Mouse (Mus musculus) liver, postnatal 0 days (tissue): ENCODE measurements around the gene Prss2. TPM values are rescaled to one million over a fixed set of nuclear protein-coding genes. Genes with fewer than 3 reads are reported as not detected.
A peak's percentile ranks its signal among the peaks of the same experiment; 100 is the strongest.

Experiments
- ATAC-seq: fragments of 200-750 bp; cut with Nextera tagmentation; 2 replicates; pipeline ENCODE4 v1.8.0; 2017; ENCODE audit warnings: mild to moderate bottlenecking, moderate library complexity
- DNase-seq: peaks from one replicate; pipeline ENCODE4 v3.0.0-alpha.2; 2016
- H3K27ac ChIP-seq: fragments of 300-500 bp; sonication (generic); 2 replicates; pipeline ENCODE4 v1.5.1; 2014; ENCODE audit warnings: antibody characterized with exemption, moderate library complexity, mild to moderate bottlenecking, low read depth
- H3K27me3 ChIP-seq: fragments of 300-500 bp; sonication (generic); 2 replicates; pipeline ENCODE4 v1.6.1; 2014; ENCODE audit warnings: low read length, control low read depth, mixed read lengths; ENCODE audit not compliant: insufficient read depth
- H3K36me3 ChIP-seq: fragments of 300-500 bp; sonication (generic); replicated peaks from 2 replicates; pipeline ENCODE4 v1.6.1; 2014; ENCODE audit warnings: mild to moderate bottlenecking, control low read depth, low read length, moderate library complexity, mixed read lengths; ENCODE audit not compliant: insufficient read depth
- H3K4me1 ChIP-seq: fragments of 300-500 bp; sonication (generic); 2 replicates; pipeline ENCODE4 v1.6.1; 2014; ENCODE audit warnings: antibody characterized with exemption, mild to moderate bottlenecking, control low read depth; ENCODE audit not compliant: insufficient read depth
- H3K4me2 ChIP-seq: fragments of 300-500 bp; sonication (generic); 2 replicates; pipeline ENCODE4 v1.6.1; 2014; ENCODE audit warnings: low read depth, mild to moderate bottlenecking, low read length, moderate library complexity, mixed read lengths
- H3K4me3 ChIP-seq: fragments of 300-500 bp; sonication (generic); 2 replicates; pipeline ENCODE4 v1.5.1; 2014; ENCODE audit warnings: low read depth, low read length
- H3K9ac ChIP-seq: fragments of 300-500 bp; sonication (generic); replicated peaks from 2 replicates; pipeline ENCODE4 v1.6.1; 2014; ENCODE audit warnings: mild to moderate bottlenecking, moderate library complexity
- H3K9me3 ChIP-seq: fragments of 300-500 bp; sonication (generic); 2 replicates; pipeline ENCODE4 v1.6.1; 2016; ENCODE audit warnings: mild to moderate bottlenecking, control low read depth, low read length, mixed read lengths
- CTCF ChIP-seq: sonication (generic); IDR thresholded peaks from 2 replicates; pipeline ENCODE4 v1.5.1; 2016; ENCODE audit warnings: antibody characterized with exemption, low read depth
- EP300 ChIP-seq: IDR thresholded peaks from 2 replicates; pipeline ENCODE4 v1.6.1; 2016; ENCODE audit warnings: antibody characterized with exemption, low read depth, mild to moderate bottlenecking
- WGBS: fragments of 180-500 bp; shearing (Covaris S2); extraction: QIAGEN DNeasy Blood & Tissue Kit; methylation state at CpG from one replicate; pipeline ENCODE4 v1.1.7; 2014; ENCODE audit not compliant: insufficient replicate concordance; 5-methylcytosine and 5-hydroxymethylcytosine counted together
- polyA plus RNA-seq: library from polyadenylated mRNA; unstranded; fragments of >200 nt; fragmentation: Nextera tagmentation; extraction: Ambion mirVana; gene quantifications from 2 replicates; pipeline ENCODE4 v1.2.1, GENCODE M21; 2015

Gene Prss2
- polyA plus RNA-seq, 1 experiment from 2014 or later = 0.18 TPM

- Histone ChIP-seq H3K36me3 (no peaks in the 10 kb centered on the region), H3K27me3 (no peaks in the 10 kb centered on the region), H3K9ac (no peak overlapping the region), H3K4me1 (no peaks in the 10 kb centered on the region), H3K4me3 (no peak overlapping the region), H3K9me3 (no peaks in the 10 kb centered on the region), H3K27ac (no peak overlapping the region), H3K4me2 (no peak overlapping the region)
- WGBS = 35% methylated on average over 3 of the region's 3 CpGs
- DNase-seq (no peak), ATAC-seq (no peak)
- TF ChIP-seq EP300 = no peak
- TF ChIP-seq CTCF = no peak
Observed at GRCm38 (mm10) chr6:41542983-41543382, 21.4 kb downstream of the Prss2 start.

- Histone ChIP-seq H3K4me1 (no peaks in the 10 kb centered on the region), H3K27me3 (no peaks in the 10 kb centered on the region), H3K9me3 (no peaks in the 10 kb centered on the region), H3K4me3 (no peak overlapping the region), H3K27ac (no peak overlapping the region), H3K36me3 (no peaks in the 10 kb centered on the region), H3K9ac (no peak overlapping the region), H3K4me2 (peak overlapping the region; percentile 36)
- TF ChIP-seq CTCF (no peak), EP300 (no peak)
- ATAC-seq (no peak), DNase-seq (no peak)
- 13% methylated on average over 28 of the region's 28 CpGs for WGBS
Observed at GRCm38 (mm10) chr6:41543411-41544050, 21.9 kb downstream of the Prss2 start.

GRCm38 (mm10) chr6:41544381-41544924 lies 22.9 kb downstream of the Prss2 start:
- no peak for TF ChIP-seq EP300
- TF ChIP-seq CTCF = no peak
- no peak for DNase-seq
- 71% methylated on average over 5 of the region's 5 CpGs for whole genome bisulfite sequencing
- H3K4me3 ChIP-seq = no peak overlapping the region
- H3K4me2 ChIP-seq = no peak overlapping the region
- H3K27me3 ChIP-seq = no peaks in the 10 kb centered on the region
- no peak overlapping the region for H3K27ac ChIP-seq
- no peaks in the 10 kb centered on the region for H3K36me3 ChIP-seq
- no peak overlapping the region for H3K9ac ChIP-seq
- no peak for ATAC-seq
- no peaks in the 10 kb centered on the region for H3K9me3 ChIP-seq
- no peaks in the 10 kb centered on the region for H3K4me1 ChIP-seq

- H3K9ac ChIP-seq = no peak overlapping the region
- TF ChIP-seq EP300 (no peak), CTCF (no peak)
- no peaks in the 10 kb centered on the region for H3K36me3 ChIP-seq
- no peak overlapping the region for H3K27ac ChIP-seq
- no peaks in the 10 kb centered on the region for H3K4me1 ChIP-seq
- 76% methylated on average over 4 of the region's 4 CpGs for WGBS
- H3K27me3 ChIP-seq = no peaks in the 10 kb centered on the region
- H3K4me2 ChIP-seq = no peak overlapping the region
- no peak for ATAC-seq
- no peaks in the 10 kb centered on the region for H3K9me3 ChIP-seq
- DNase-seq = no peak
- H3K4me3 ChIP-seq = no peak overlapping the region
Observed at GRCm38 (mm10) chr6:41545266-41545665, 23.7 kb downstream of the Prss2 start.

GRCm38 (mm10) chr6:41547056-41547650 lies 25.6 kb downstream of the Prss2 start:
- Histone ChIP-seq H3K27me3 (no peaks in the 10 kb centered on the region), H3K4me1 (no peaks in the 10 kb centered on the region), H3K27ac (no peak overlapping the region), H3K9ac (no peak overlapping the region), H3K9me3 (no peaks in the 10 kb centered on the region), H3K36me3 (no peaks in the 10 kb centered on the region), H3K4me3 (no peak overlapping the region), H3K4me2 (no peak overlapping the region)
- 82% methylated on average over 5 of the region's 5 CpGs for WGBS
- ATAC-seq (no peak), DNase-seq (no peak)
- TF ChIP-seq CTCF (no peak), EP300 (no peak)

GRCm38 (mm10) chr6:41548286-41548685 lies 26.7 kb downstream of the Prss2 start:
- no peak overlapping the region for H3K4me2 ChIP-seq
- WGBS = 54% methylated on average over 1 of the region's 1 CpGs
- no peak overlapping the region for H3K27ac ChIP-seq
- no peaks in the 10 kb centered on the region for H3K9me3 ChIP-seq
- ATAC-seq (no peak), DNase-seq (no peak)
- H3K4me1 ChIP-seq = no peaks in the 10 kb centered on the region
- TF ChIP-seq CTCF (no peak), EP300 (no peak)
- no peaks in the 10 kb centered on the region for H3K27me3 ChIP-seq
- no peak overlapping the region for H3K9ac ChIP-seq
- H3K36me3 ChIP-seq = no peaks in the 10 kb centered on the region
- H3K4me3 ChIP-seq = no peak overlapping the region
